Mouse (Mus musculus): Measurements from ENCODE around the gene Pla2g4a. TPM values are rescaled to one million over a fixed set of nuclear protein-coding genes. Genes with fewer than 3 reads are reported as not detected.

Pla2g4a gene
- total and polyA plus RNA-seq, 3 experiments = 6.4 to 14.4 TPM; not detected in 1

DNA sequence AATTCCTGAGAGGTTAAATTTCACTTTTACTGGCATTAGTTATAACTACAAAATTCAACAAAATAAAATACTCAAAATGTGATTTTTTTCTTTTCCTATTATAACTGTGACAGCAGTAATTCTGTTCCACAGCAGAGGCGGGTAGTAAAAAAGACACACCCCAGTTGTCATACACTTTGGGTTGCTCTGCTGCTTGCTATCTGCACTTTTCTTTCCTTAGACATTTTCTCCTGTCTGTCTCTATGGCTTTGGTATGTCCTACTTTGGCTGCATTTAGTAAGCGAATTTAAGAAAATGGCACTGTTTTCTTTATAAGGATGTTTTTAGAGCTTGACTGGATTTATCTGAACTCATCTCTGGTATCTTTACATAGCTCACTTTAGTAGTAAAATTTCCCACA, 98.9 kb downstream of the Pla2g4a start:
- Histone ChIP-seq H3K4me3 (ENCODE audit: control insufficient read depth in 1 of 2, insufficient read depth in 1 of 2, low read depth in 2 of 2, low read length in 2 of 2) (no peak overlapping the region), H3K27ac (ENCODE audit: control insufficient read depth, low read depth, low read length) (no peak overlapping the region), H3K79me2 (ENCODE audit: control insufficient read depth, insufficient read depth, low read length, poor library complexity) (no peaks in the 10 kb centered on the region), H3K36me3 (ENCODE audit: control insufficient read depth in 1 of 2, insufficient read depth in 2 of 2, low read length in 2 of 2) (peaks cover 0 to 12% of the 10 kb centered on the region in 2 experiments; a peak in 2 of 4 replicates), H3K4me1 (ENCODE audit: control insufficient read depth in 1 of 2, insufficient read depth in 2 of 2, low read length in 2 of 2) (peaks cover 0 to 3% of the 10 kb centered on the region in 2 experiments; a peak in 2 of 4 replicates), H3K9ac (ENCODE audit: control insufficient read depth, low read depth, low read length, poor library complexity, severe bottlenecking) (no peak overlapping the region), H3K9me3 (replicated peaks; ENCODE audit: insufficient read depth, low read length) (no peaks in the 10 kb centered on the region), H3K27me3 (ENCODE audit: control insufficient read depth in 1 of 2, insufficient read depth in 2 of 2, low read length in 2 of 2) (no peaks in the 10 kb centered on the region)
- TF ChIP-seq MYB (IDR thresholded peaks at IDR 0.05; ENCODE audit: low read depth, low read length) = no peak
- TF ChIP-seq GABPA (IDR thresholded peaks at IDR 0.05; ENCODE audit: low read depth, low read length) = no peak
- TF ChIP-seq USF2 (IDR thresholded peaks at IDR 0.05; ENCODE audit: borderline replicate concordance in 1 of 2, insufficient read depth in 1 of 2, low read depth in 1 of 2, low read length in 2 of 2) = no peak
- TF ChIP-seq ETS1 (IDR thresholded peaks at IDR 0.05; ENCODE audit: low read depth, low read length) = no peak
- no peak for DNase-seq (ENCODE audit: low read depth, low spot score)

GRCm38 (mm10) chr1:149861543-149861942, 99.5 kb downstream of the Pla2g4a start:
- TF ChIP-seq RCOR1 (IDR thresholded peaks at IDR 0.05; ENCODE audit: low read depth, low read length) (no peak), CTCF (IDR thresholded peaks at IDR 0.05 in 2 of 3, conservative IDR thresholded peaks at IDR 0.05 in 1 of 3; ENCODE audit: control insufficient read depth in 1 of 3, insufficient read depth in 1 of 3, low read depth in 2 of 3, low read length in 3 of 3, poor library complexity in 1 of 3, severe bottlenecking in 1 of 3) (no peak), POLR2A (IDR thresholded peaks at IDR 0.05; ENCODE audit: control insufficient read depth in 1 of 2, insufficient read depth in 1 of 2, low read depth in 1 of 2, low read length in 2 of 2, poor library complexity in 1 of 2) (no peak), BHLHE40 (IDR thresholded peaks at IDR 0.05; ENCODE audit: borderline replicate concordance, low read depth, low read length) (no peak), ZNF384 (IDR thresholded peaks at IDR 0.05; ENCODE audit: low read depth, low read length) (no peak), USF1 (IDR thresholded peaks at IDR 0.05; ENCODE audit: low read depth, low read length) (no peak)
- H3K27ac ChIP-seq (ENCODE audit: control insufficient read depth, low read depth, low read length) = no peak overlapping the region
- H3K4me3 ChIP-seq (ENCODE audit: control insufficient read depth in 1 of 2, insufficient read depth in 1 of 2, low read depth in 2 of 2, low read length in 2 of 2) = no peak overlapping the region
- no peaks in the 10 kb centered on the region for H3K27me3 ChIP-seq (ENCODE audit: control insufficient read depth in 1 of 2, insufficient read depth in 2 of 2, low read length in 2 of 2)
- H3K36me3 ChIP-seq (ENCODE audit: control insufficient read depth in 1 of 2, insufficient read depth in 2 of 2, low read length in 2 of 2) = peaks cover 0 to 8% of the 10 kb centered on the region in 2 experiments; a peak in 1 of 4 replicates
- no peaks in the 10 kb centered on the region for H3K9me3 ChIP-seq (replicated peaks; ENCODE audit: insufficient read depth, low read length)
- no peaks in the 10 kb centered on the region for H3K4me1 ChIP-seq (ENCODE audit: control insufficient read depth in 1 of 2, insufficient read depth in 2 of 2, low read length in 2 of 2)
- no peak for DNase-seq (ENCODE audit: low read depth, low spot score)
- H3K9ac ChIP-seq (ENCODE audit: control insufficient read depth, low read depth, low read length, poor library complexity, severe bottlenecking) = no peak overlapping the region
- no peaks in the 10 kb centered on the region for H3K79me2 ChIP-seq (ENCODE audit: control insufficient read depth, insufficient read depth, low read length, poor library complexity)

DNA sequence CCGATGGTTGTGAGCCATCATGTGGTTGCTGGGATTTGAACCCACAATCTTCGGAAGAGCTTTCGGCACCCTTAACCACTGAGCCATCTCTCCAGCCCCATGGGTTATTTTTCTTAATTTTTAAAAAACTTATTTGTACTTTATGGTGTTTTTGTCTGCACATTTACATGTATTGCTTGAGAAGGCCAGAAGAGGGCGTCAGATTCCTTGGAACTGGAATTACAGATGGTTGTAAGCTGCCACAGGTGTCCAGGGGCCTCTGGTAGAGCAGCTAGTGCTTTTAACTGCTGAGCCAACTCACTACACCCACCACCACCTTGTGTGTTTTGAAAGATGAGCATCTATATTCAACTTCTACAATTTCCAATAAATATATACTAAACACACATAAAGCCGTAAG, 102.4 kb downstream of the Pla2g4a start:
- Histone ChIP-seq H3K4me3 (ENCODE audit: control insufficient read depth in 1 of 2, insufficient read depth in 1 of 2, low read depth in 2 of 2, low read length in 2 of 2) (no peak overlapping the region), H3K27me3 (ENCODE audit: control insufficient read depth in 1 of 2, insufficient read depth in 2 of 2, low read length in 2 of 2) (no peaks in the 10 kb centered on the region), H3K9ac (ENCODE audit: control insufficient read depth, low read depth, low read length, poor library complexity, severe bottlenecking) (no peak overlapping the region), H3K79me2 (ENCODE audit: control insufficient read depth, insufficient read depth, low read length, poor library complexity) (no peaks in the 10 kb centered on the region), H3K36me3 (ENCODE audit: control insufficient read depth in 1 of 2, insufficient read depth in 2 of 2, low read length in 2 of 2) (peaks cover 0 to 8% of the 10 kb centered on the region in 2 experiments; a peak in 1 of 4 replicates), H3K4me1 (ENCODE audit: control insufficient read depth in 1 of 2, insufficient read depth in 2 of 2, low read length in 2 of 2) (no peaks in the 10 kb centered on the region), H3K27ac (ENCODE audit: control insufficient read depth, low read depth, low read length) (no peak overlapping the region), H3K9me3 (replicated peaks; ENCODE audit: insufficient read depth, low read length) (no peaks in the 10 kb centered on the region)
- peak; percentile 93 for TF ChIP-seq ZC3H11A (IDR thresholded peaks at IDR 0.05; ENCODE audit: low read depth, low read length)
- TF ChIP-seq SIN3A (IDR thresholded peaks at IDR 0.05; ENCODE audit: low read length) = no peak
- peak; percentile 81 for TF ChIP-seq SMC3 (IDR thresholded peaks at IDR 0.05; ENCODE audit: low read depth, low read length)
- TF ChIP-seq CHD1 (IDR thresholded peaks at IDR 0.05; ENCODE audit: low read depth, low read length) = no peak
- peak; percentile 26 to 74 (median 49); a peak in 5 of 6 replicates for TF ChIP-seq CTCF (IDR thresholded peaks at IDR 0.05 in 2 of 3, conservative IDR thresholded peaks at IDR 0.05 in 1 of 3; ENCODE audit: control insufficient read depth in 1 of 3, insufficient read depth in 1 of 3, low read depth in 2 of 3, low read length in 3 of 3, poor library complexity in 1 of 3, severe bottlenecking in 1 of 3)
- peak; percentile 80 for TF ChIP-seq RAD21 (IDR thresholded peaks at IDR 0.05; ENCODE audit: low read depth, low read length)
- DNase-seq (ENCODE audit: low read depth, low spot score) = peak; percentile 62
